Mouse (Mus musculus) CH12.LX (cell line): ENCODE data around the gene Top3a.

ENCODE experiments used
- E2F4 ChIP-seq: IDR thresholded peaks from 2 replicates; pipeline ENCODE4 v1.6.1; 2011; ENCODE audit warnings: low read depth, low read length, improper control_type of control experiment; ENCODE audit not compliant: insufficient replicate concordance
- KAT2A ChIP-seq: IDR thresholded peaks from 2 replicates; pipeline ENCODE4 v1.6.1; 2012; ENCODE audit warnings: low read length, improper control_type of control experiment, inconsistent platforms; ENCODE audit not compliant: insufficient replicate concordance
- MAFK ChIP-seq: IDR thresholded peaks from 2 replicates; pipeline ENCODE4 v1.6.1; 2011; ENCODE audit warnings: low read length, improper control_type of control experiment; ENCODE audit not compliant: insufficient replicate concordance
- MEF2A ChIP-seq: IDR thresholded peaks from 2 replicates; pipeline ENCODE4 v1.6.1; 2014; ENCODE audit warnings: low read depth, mild to moderate bottlenecking, inconsistent platforms, low read length, improper control_type of control experiment, borderline replicate concordance
- USF1 ChIP-seq: IDR thresholded peaks from 2 replicates; pipeline ENCODE4 v1.6.1; 2014; ENCODE audit warnings: low read depth, mild to moderate bottlenecking, inconsistent platforms, low read length, improper control_type of control experiment

DNA sequence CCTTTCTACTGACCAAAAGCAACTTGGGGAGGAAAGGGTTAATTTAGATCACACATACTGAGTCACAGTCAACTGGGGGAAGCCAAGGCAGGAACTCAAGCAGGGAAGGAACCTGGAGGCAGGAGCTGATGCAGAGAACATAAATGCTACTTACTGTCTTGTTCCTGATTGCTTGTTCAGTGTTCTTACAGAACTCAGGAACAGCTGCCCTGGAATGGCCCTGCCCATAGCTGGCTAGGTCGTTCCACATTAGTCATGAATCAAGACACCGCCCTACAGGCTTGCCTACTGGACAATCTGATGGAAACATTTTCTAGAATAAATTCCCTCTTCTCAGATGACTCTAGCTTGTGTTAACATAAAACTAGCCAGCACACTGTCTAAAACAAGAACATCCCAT lies 43.0 kb downstream of the Top3a start:
- TF ChIP-seq MAFK (no peak), KAT2A (no peak), USF1 (no peak), E2F4 (no peak), MEF2A (no peak)
